Mouse (Mus musculus) forebrain, embryonic 16.5 days (tissue): ENCODE measurements at regions not wholly inside any gene's neighbourhood (a gene's known extent, or its start where the extent isn't known, plus 50 kb on each side); places are given as distances from the start of the nearest gene placed in this dataset.

ENCODE experiments used
- ATAC-seq: fragments of 200-750 bp; cut with Nextera tagmentation; 2 replicates; pipeline ENCODE4 v1.8.0; 2017; ENCODE audit warnings: mild to moderate bottlenecking, moderate library complexity
- H3K27ac ChIP-seq: fragments of 300-500 bp; sonication (generic); 2 replicates; pipeline ENCODE4 v1.5.1; 2014; ENCODE audit warnings: low read length, control low read depth
- H3K27me3 ChIP-seq: fragments of 300-500 bp; sonication (generic); replicated peaks from 2 replicates; pipeline ENCODE4 v1.6.1; 2014; ENCODE audit warnings: low read length; ENCODE audit not compliant: control insufficient read depth, insufficient read depth
- H3K36me3 ChIP-seq: fragments of 300-500 bp; sonication (generic); 2 replicates; pipeline ENCODE4 v1.6.1; 2014; ENCODE audit not compliant: control insufficient read depth, insufficient read depth
- H3K4me1 ChIP-seq: fragments of 300-500 bp; sonication (generic); replicated peaks from 2 replicates; pipeline ENCODE4 v1.6.1; 2014; ENCODE audit warnings: low read length; ENCODE audit not compliant: control insufficient read depth, insufficient read depth
- H3K4me2 ChIP-seq: fragments of 300-500 bp; sonication (generic); 2 replicates; pipeline ENCODE4 v1.6.1; 2014; ENCODE audit warnings: mild to moderate bottlenecking, low read length, control low read depth
- H3K4me3 ChIP-seq: fragments of 300-500 bp; sonication (generic); replicated peaks from 2 replicates; pipeline ENCODE4 v1.5.1; 2014; ENCODE audit warnings: mild to moderate bottlenecking, low read length, control low read depth
- H3K9ac ChIP-seq: fragments of 300-500 bp; sonication (generic); replicated peaks from 2 replicates; pipeline ENCODE4 v1.6.1; 2014; ENCODE audit warnings: low read depth, low read length, control low read depth
- H3K9me3 ChIP-seq: fragments of 300-500 bp; sonication (generic); 2 replicates; pipeline ENCODE4 v1.6.1; 2016; ENCODE audit warnings: low read length; ENCODE audit not compliant: control insufficient read depth
- WGBS: fragments of 180-500 bp; shearing (Covaris S2); extraction: QIAGEN DNeasy Blood & Tissue Kit; methylation state at CpG from one replicate; pipeline ENCODE4 v1.1.7; 2014; 5-methylcytosine and 5-hydroxymethylcytosine counted together

DNA sequence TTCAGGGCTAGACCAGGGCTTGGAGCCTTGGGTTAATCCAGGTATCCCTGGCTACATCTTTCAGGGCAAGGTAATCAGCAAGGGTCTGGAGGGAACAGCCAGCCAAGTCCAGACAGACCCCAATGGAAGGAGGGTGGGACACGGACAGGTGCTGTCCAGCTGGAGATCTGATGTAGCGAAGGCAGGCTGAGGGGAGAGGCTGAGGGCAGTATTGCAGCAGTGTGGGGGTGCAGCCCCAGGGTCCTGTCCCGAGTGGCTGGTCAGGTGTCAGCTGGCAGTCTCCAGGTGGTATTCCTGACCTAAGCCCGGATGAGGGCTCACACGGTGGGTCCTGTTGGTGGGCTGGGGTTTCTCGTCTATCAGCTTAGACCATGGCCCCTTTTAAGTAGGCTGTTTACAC is 245.7 kb downstream of the Etnk1 start:
- H3K27ac ChIP-seq = no peak overlapping the region
- H3K9ac ChIP-seq = no peak overlapping the region
- H3K4me2 ChIP-seq = no peak overlapping the region
- no peaks in the 10 kb centered on the region for H3K36me3 ChIP-seq
- WGBS = 94% methylated on average over 6 of the region's 6 CpGs
- H3K4me3 ChIP-seq = no peak overlapping the region
- no peak for ATAC-seq
- H3K27me3 ChIP-seq = no peaks in the 10 kb centered on the region
- H3K9me3 ChIP-seq = no peaks in the 10 kb centered on the region
- 0 out of 2 replicates have a peak, but pooled peaks cover 2% of the 10 kb centered on the region for H3K4me1 ChIP-seq

DNA sequence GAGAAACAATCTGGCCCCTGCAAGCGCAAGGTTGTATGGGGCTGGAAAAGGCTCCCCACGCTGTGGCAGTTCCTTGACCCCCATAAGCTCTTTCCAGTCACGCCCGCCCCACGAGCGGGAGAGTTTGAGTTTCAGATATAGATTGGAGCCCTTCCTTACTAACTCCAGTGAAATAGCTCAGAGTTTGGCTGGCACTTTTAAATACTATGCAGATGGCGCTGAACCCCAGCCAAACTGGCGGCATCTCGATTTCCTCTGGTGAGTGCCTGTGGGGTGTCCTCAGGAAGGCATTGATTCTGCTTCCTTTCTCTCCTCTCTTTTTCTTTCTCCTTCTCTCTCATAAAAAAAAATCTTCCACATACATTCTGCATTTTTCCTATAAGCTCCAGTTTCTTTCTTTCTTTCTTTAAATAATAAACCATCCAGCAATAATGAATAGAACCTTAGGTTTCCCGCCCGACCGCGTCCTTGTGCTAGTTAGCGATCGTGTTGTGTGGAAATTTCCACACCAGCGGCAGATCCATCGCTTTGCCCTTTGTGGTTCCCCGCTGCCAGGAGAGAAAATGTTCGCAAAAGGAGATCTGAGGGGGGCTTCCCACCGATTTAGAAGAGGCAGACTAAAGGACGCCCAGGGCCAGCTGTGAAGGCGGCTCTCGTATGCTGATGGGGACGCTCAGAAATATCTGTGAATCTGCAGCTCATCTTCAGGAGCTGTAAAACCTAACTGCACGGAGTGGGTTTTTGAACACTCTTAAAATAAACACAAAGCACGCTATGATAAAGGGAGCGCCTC is 247.8 kb downstream of the Etnk1 start:
- 78% methylated on average over 27 of the region's 27 CpGs for WGBS
- no peak overlapping the region for H3K4me2 ChIP-seq
- ATAC-seq = peak; percentile 72
- no peaks in the 10 kb centered on the region for H3K9me3 ChIP-seq
- peak overlapping the region; percentile 66 for H3K27ac ChIP-seq
- no peak overlapping the region for H3K9ac ChIP-seq
- H3K4me3 ChIP-seq = no peak overlapping the region
- H3K4me1 ChIP-seq = 0 out of 2 replicates have a peak, but pooled peaks cover 2% of the 10 kb centered on the region
- no peaks in the 10 kb centered on the region for H3K27me3 ChIP-seq
- no peaks in the 10 kb centered on the region for H3K36me3 ChIP-seq

DNA sequence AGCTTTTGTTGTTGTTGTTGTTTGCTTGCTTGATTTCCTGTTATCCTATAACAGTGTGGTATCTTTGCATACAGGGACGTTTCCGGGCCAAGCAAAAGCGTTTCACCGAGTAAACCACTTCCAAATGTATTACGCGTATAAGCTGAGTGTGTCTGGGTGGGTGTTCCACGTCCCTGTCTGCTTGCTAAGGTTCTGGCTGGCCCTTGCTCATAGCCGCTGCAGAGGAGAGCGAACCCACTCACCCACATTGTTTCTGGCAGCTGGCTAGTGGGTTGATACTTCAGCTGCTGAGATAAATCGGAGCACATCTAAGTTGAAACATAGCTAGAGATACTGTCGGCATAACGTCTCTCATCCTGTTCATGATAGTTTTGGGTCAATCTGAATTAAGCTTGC is 248.4 kb downstream of the Etnk1 start:
- H3K9ac ChIP-seq = no peak overlapping the region
- H3K36me3 ChIP-seq = no peaks in the 10 kb centered on the region
- peak overlapping the region; percentile 66 for H3K27ac ChIP-seq
- 81% methylated on average over 12 of the region's 12 CpGs for WGBS
- no peak for ATAC-seq
- H3K4me1 ChIP-seq = 0 out of 2 replicates have a peak, but pooled peaks cover 2% of the 10 kb centered on the region
- no peak overlapping the region for H3K4me2 ChIP-seq
- H3K27me3 ChIP-seq = no peaks in the 10 kb centered on the region
- H3K4me3 ChIP-seq = no peak overlapping the region
- no peaks in the 10 kb centered on the region for H3K9me3 ChIP-seq

DNA sequence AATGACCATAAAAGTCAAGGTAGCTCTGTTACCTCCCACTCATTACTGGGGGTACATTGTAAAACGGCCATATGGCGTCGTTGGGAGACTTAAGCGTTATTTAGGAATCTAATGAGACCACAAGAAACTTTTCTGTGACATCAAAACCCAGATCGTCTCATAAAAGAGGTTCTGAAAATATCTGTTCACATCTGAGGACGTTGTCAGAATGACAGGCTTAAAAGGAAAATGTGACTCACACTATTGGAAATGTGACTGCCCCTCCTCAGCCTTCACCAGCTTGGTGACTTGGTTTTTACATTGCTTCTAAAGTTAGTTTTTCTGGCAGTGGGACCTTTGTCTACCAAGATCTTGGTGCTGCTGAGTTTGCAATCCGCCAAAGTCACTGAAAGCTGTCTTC is 252.9 kb downstream of the Etnk1 start:
- WGBS = 87% methylated on average over 7 of the region's 7 CpGs
- Histone ChIP-seq H3K4me3 (no peak overlapping the region), H3K27ac (no peak overlapping the region), H3K9me3 (no peaks in the 10 kb centered on the region), H3K9ac (no peak overlapping the region), H3K36me3 (no peaks in the 10 kb centered on the region), H3K4me1 (no peaks in the 10 kb centered on the region), H3K27me3 (no peaks in the 10 kb centered on the region), H3K4me2 (no peak overlapping the region)
- no peak for ATAC-seq

DNA sequence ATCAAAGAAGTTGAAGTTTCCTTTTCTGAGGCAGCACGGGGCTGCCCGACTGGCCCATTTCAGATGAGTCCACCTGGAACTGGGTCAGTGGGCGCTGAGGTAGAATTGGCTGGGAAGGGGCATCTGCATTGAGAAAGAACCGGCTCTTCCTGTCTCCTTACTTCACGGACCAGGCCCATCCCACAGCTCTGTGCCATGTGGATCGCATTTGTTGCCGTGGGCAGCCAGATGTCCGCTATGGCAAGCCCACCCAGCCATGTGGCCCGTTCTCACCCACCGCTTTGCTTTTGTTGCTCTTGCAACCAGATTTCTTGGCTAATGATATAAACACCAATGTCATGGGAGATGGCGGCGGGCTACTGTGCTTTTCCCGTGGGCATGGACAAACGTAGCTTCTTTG is 256.0 kb downstream of the Etnk1 start:
- Histone ChIP-seq H3K27ac (no peak overlapping the region), H3K9ac (no peak overlapping the region), H3K4me1 (no peaks in the 10 kb centered on the region), H3K36me3 (no peaks in the 10 kb centered on the region), H3K9me3 (no peaks in the 10 kb centered on the region), H3K27me3 (no peaks in the 10 kb centered on the region), H3K4me3 (no peak overlapping the region), H3K4me2 (no peak overlapping the region)
- WGBS = 84% methylated on average over 14 of the region's 14 CpGs
- ATAC-seq = no peak

DNA sequence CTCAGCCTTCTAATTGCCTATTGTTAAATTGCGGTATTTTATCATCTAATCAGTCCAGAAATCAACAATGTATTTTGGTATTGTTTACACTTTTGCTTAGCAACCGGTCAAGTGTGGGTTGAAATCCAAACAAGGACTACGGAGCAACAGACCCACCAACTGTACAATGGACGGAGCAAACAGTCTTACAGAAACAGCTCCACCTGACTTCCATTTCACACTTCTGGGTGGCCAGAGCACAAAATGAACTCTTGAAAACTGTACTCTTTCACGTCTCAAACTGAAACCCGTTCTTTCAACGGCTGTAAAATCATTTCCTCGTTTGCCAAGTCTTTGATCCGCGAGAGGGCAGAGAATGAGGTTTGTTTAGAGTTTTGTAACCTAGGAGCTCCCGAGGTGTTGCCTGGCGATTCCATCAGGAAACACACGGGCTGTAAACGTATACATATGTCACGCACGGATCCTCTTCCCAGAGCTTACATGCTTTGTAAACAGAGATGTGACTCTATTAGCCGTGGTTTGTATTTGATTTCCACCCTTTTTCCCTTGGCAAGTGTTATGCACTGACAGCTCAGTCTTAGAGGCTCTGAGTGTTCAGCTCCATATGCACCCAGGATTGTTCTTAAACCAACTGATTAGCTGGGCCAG is 258.3 kb downstream of the Etnk1 start:
- Histone ChIP-seq H3K9me3 (no peaks in the 10 kb centered on the region), H3K27me3 (no peaks in the 10 kb centered on the region), H3K4me3 (no peak overlapping the region), H3K4me1 (no peaks in the 10 kb centered on the region), H3K36me3 (no peaks in the 10 kb centered on the region), H3K27ac (no peak overlapping the region), H3K4me2 (no peak overlapping the region), H3K9ac (no peak overlapping the region)
- ATAC-seq = no peak
- 53% methylated on average over 17 of the region's 17 CpGs for WGBS

DNA sequence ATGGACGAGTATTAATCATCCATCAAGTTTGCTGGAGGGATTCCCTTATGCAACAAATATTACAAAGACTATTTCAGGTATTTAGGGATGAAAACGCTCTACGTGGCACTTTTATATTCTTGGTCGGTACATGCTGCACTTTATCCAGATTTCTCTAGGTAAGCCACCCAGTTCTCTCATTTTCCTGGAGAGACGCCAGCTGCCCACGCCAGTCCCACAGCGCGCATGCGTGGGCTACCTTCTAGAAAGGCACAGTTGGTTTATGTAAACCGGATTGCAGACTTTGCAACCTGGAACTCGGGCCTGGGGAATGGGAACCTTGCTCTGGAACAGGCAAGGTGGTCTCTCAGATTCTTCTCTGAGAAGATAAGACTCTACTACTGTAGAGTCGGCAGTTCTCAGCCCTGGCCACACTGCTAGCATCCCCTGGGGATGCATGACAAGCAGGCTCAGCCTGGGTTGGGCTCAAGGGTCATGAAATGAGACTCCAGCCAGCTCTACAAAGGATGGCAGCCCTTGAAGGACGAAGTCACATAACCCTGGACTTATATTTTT is 265.0 kb downstream of the Etnk1 start:
- no peaks in the 10 kb centered on the region for H3K36me3 ChIP-seq
- no peaks in the 10 kb centered on the region for H3K27me3 ChIP-seq
- WGBS = 93% methylated on average over 13 of the region's 13 CpGs
- no peak overlapping the region for H3K4me3 ChIP-seq
- H3K9ac ChIP-seq = no peak overlapping the region
- no peaks in the 10 kb centered on the region for H3K9me3 ChIP-seq
- H3K27ac ChIP-seq = no peak overlapping the region
- no peak overlapping the region for H3K4me2 ChIP-seq
- H3K4me1 ChIP-seq = peaks cover 5% of the 10 kb centered on the region; the same call in 1 of the 2 replicates
- ATAC-seq = no peak

DNA sequence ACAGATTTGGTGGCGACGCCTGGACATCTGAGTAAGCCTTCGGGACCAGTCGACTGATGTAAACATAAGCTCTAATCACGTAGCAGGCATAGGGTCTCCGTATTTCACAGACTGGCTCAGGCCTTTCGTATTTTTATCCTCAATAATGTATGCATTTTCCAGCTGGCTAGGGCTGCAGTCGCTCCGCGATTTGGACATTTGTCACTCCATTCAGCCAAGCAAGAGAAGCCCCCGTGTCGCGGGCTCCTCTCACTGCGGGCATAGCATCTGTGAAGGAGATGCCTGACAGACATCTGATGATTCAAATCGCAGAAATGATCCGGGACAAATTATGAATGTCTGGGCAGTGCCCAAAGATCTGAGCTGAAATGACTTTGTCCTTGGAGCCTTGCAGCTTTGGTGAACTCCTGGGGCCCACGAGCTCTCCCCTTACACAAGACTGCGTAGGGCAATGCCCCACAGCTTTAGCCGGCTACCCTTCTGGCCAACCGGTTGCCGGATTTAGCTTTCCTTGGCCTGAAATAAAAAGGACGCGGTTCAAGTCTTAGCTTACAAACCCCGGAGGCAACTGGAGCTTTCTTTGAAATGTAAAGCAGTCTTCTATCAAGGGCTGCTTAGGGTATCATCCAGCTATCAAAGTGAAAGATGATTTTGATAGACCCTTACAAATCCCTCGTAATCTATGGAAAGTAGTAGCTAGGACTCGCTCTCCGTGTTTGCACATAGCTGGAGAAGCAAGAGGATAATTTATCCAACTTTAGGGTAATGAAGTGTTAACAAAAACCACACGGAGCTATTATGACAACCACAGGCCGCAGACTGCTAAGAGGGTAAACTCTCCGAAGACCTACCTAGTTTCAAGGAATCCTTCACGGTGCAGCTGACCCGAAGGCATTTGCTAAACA is 270.6 kb downstream of the Etnk1 start:
- no peaks in the 10 kb centered on the region for H3K27me3 ChIP-seq
- peak overlapping the region; percentile 1; the same call in 1 of the 2 replicates for H3K27ac ChIP-seq
- ATAC-seq = 0 out of 2 replicates have a peak, but pooled peaks have one; percentile 32
- peaks cover 17% of the 10 kb centered on the region for H3K4me1 ChIP-seq
- no peak overlapping the region for H3K4me3 ChIP-seq
- H3K36me3 ChIP-seq = no peaks in the 10 kb centered on the region
- no peaks in the 10 kb centered on the region for H3K9me3 ChIP-seq
- H3K9ac ChIP-seq = no peak overlapping the region
- H3K4me2 ChIP-seq = peak overlapping the region; percentile 25
- 44% methylated on average over 32 of the region's 32 CpGs for WGBS

DNA sequence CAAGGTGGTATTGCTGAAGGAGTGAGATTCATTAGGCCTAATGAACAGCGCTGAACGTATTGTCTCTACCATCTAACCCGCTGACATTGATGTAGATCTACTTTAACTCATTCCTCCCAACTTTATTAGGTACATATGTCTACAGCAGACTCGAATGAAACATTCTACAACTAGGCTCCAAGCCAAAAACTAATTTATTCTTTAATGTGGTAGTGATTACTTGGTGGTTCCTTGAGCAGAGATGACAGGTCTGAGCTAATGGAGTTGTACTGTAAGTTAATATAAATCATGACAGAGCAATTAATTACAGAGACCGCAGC is 271.2 kb downstream of the Etnk1 start:
- Histone ChIP-seq H3K27me3 (no peaks in the 10 kb centered on the region), H3K9me3 (no peaks in the 10 kb centered on the region), H3K27ac (no peak overlapping the region), H3K9ac (no peak overlapping the region), H3K36me3 (no peaks in the 10 kb centered on the region), H3K4me1 (peaks cover 17% of the 10 kb centered on the region), H3K4me3 (no peak overlapping the region), H3K4me2 (no peak overlapping the region)
- ATAC-seq = no peak
- 42% methylated on average over 5 of the region's 5 CpGs for WGBS
